Mouse (Mus musculus): ENCODE data around the gene Nkrf. TPM values are rescaled to one million over a fixed set of nuclear protein-coding genes. Genes with fewer than 3 reads are reported as not detected.

Gene Nkrf
- polyA plus RNA-seq, 1 experiment from 2014 or later = 4.3 TPM

- Histone ChIP-seq H3K9ac (ENCODE audit: low read depth, low read length) (peak within 1 kb of the TSS; percentile 81), H3K4me2 (peak within 1 kb of the TSS; percentile 73), H3K27me3 (replicated peaks; ENCODE audit: control insufficient read depth, insufficient read depth, low read length) (no peaks in the 10 kb centered on the region), H3K27ac (ENCODE audit: low read depth, low read length) (peak within 1 kb of the TSS; percentile 41; the same call in 1 of the 2 replicates), H3K9me3 (ENCODE audit: control insufficient read depth, low read length) (no peaks in the 10 kb centered on the region), H3K4me3 (ENCODE audit: low read depth, low read length) (peak within 1 kb of the TSS; percentile 76), H3K4me1 (replicated peaks; ENCODE audit: control insufficient read depth, insufficient read depth, low read length) (no peaks in the 10 kb centered on the region), H3K36me3 (ENCODE audit: control insufficient read depth, insufficient read depth, low read length) (no peaks in the 10 kb centered on the region)
- 10% methylated on average over 8 of the region's 8 CpGs for WGBS
- ATAC-seq (replicated peaks; ENCODE audit: low FRiP score) = peak; percentile 30
- DNase-seq (ENCODE audit: low spot score) = no peak
Measured at GRCm38 (mm10) chrX:36873765-36874164, 28.9 kb downstream of the Nkrf start, which contains the start of the genes Ube2a and C330007P06Rik. TSS of gene Ube2a (plus strand) at chrX:36873900. TSS of gene C330007P06Rik (minus strand) at chrX:36874111.

- WGBS = 34% methylated on average over 3 of the region's 3 CpGs
- no peak for DNase-seq (ENCODE audit: low spot score)
- Histone ChIP-seq H3K27me3 (replicated peaks; ENCODE audit: control insufficient read depth, insufficient read depth, low read length) (no peaks in the 10 kb centered on the region), H3K4me3 (ENCODE audit: low read depth, low read length) (no peak overlapping the region), H3K4me1 (replicated peaks; ENCODE audit: control insufficient read depth, insufficient read depth, low read length) (no peaks in the 10 kb centered on the region), H3K4me2 (no peak overlapping the region), H3K9ac (ENCODE audit: low read depth, low read length) (no peak overlapping the region), H3K9me3 (ENCODE audit: control insufficient read depth, low read length) (no peaks in the 10 kb centered on the region), H3K27ac (ENCODE audit: low read depth, low read length) (no peak overlapping the region), H3K36me3 (ENCODE audit: control insufficient read depth, insufficient read depth, low read length) (no peaks in the 10 kb centered on the region)
- no peak for ATAC-seq (replicated peaks; ENCODE audit: low FRiP score)
Measured at GRCm38 (mm10) chrX:36870372-36870771, 32.3 kb downstream of the Nkrf start.

DNA sequence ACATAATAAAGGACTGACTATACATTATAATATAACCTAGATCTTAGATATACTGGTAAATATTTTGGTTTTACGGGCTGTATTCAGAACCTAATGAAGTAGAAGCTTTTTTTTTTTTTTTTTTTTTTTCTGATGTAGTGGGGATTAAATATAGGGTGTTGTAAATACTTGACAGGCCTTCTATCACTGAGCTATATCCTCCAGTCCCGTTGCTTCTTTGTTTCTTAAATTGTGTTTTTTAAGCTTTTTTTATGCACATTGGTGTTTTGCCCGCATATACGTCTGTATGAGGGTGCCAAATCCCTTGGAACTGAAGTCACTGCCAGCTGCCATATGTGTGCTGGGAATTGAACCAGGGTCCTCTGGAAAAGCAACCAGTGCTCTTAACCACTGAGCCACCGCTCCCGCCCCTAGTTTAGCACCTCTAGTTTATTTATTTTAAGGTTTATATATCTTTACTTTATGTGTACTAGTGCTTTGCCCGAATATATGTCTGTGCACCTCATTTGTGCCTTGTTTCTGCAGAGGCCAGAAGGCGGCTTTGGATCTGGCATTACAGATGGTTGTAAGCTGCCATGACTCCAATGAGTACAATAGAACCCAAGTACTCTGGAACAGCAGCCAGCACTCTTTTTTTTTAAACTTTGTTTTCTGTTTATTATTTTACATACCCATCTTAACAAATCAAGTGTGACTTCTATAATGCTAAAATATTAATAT, 37.9 kb downstream of the Nkrf start:
- no peak overlapping the region for H3K9ac ChIP-seq (ENCODE audit: low read depth, low read length)
- no peaks in the 10 kb centered on the region for H3K27me3 ChIP-seq (replicated peaks; ENCODE audit: control insufficient read depth, insufficient read depth, low read length)
- ATAC-seq (replicated peaks; ENCODE audit: low FRiP score) (no peak), DNase-seq (ENCODE audit: low spot score) (no peak)
- 60% methylated on average over 8 of the region's 8 CpGs for WGBS
- 0 out of 2 replicates have a peak overlapping the region, but pooled peaks have one; percentile 43 for H3K27ac ChIP-seq (ENCODE audit: low read depth, low read length)
- peak overlapping the region; percentile 50 for H3K4me3 ChIP-seq (ENCODE audit: low read depth, low read length)
- H3K4me2 ChIP-seq = peak overlapping the region; percentile 33; the same call in 1 of the 2 replicates
- H3K36me3 ChIP-seq (ENCODE audit: control insufficient read depth, insufficient read depth, low read length) = no peaks in the 10 kb centered on the region
- no peaks in the 10 kb centered on the region for H3K9me3 ChIP-seq (ENCODE audit: control insufficient read depth, low read length)
- H3K4me1 ChIP-seq (replicated peaks; ENCODE audit: control insufficient read depth, insufficient read depth, low read length) = no peaks in the 10 kb centered on the region; the same call in 1 of the 2 replicates

- peak; percentile 84 for ATAC-seq (replicated peaks; ENCODE audit: low FRiP score)
- peak; percentile 71 for DNase-seq (ENCODE audit: low spot score)
- Histone ChIP-seq H3K4me3 (ENCODE audit: low read depth, low read length) (peak overlapping the region; percentile 50), H3K36me3 (ENCODE audit: control insufficient read depth, insufficient read depth, low read length) (no peaks in the 10 kb centered on the region), H3K4me2 (peak overlapping the region; percentile 68), H3K4me1 (replicated peaks; ENCODE audit: control insufficient read depth, insufficient read depth, low read length) (no peaks in the 10 kb centered on the region; the same call in 1 of the 2 replicates), H3K27ac (ENCODE audit: low read depth, low read length) (peak overlapping the region; percentile 43), H3K9ac (ENCODE audit: low read depth, low read length) (peak overlapping the region; percentile 58), H3K27me3 (replicated peaks; ENCODE audit: control insufficient read depth, insufficient read depth, low read length) (no peaks in the 10 kb centered on the region), H3K9me3 (ENCODE audit: control insufficient read depth, low read length) (no peaks in the 10 kb centered on the region)
- WGBS = 12% methylated on average over 43 of the region's 44 CpGs
Measured at GRCm38 (mm10) chrX:36863766-36864608, 38.7 kb downstream of the Nkrf start.

DNA sequence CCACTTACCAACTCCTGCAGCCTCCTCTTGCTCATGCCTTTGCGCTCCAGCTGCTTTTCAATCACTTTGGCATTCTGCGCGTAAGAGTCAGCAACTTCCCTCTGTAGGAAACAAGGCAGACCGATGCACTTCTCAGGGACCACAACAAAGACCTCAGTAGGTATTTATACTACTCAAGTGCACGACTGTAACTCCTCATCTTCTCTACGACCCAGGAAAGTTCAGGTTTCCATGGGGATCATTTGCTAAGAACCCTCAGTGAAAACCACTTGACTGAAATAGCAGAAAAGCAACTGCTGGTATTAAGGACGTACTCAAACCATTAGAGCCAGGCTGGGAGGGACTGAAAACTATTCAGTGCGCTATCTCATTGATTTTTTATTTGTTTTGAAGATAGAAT, 50.1 kb downstream of the Nkrf start:
- no peaks in the 10 kb centered on the region for H3K27me3 ChIP-seq (replicated peaks; ENCODE audit: control insufficient read depth, insufficient read depth, low read length)
- WGBS = 83% methylated on average over 8 of the region's 8 CpGs
- no peak for ATAC-seq (replicated peaks; ENCODE audit: low FRiP score)
- no peak overlapping the region for H3K4me3 ChIP-seq (ENCODE audit: low read depth, low read length)
- no peak overlapping the region for H3K27ac ChIP-seq (ENCODE audit: low read depth, low read length)
- no peaks in the 10 kb centered on the region for H3K9me3 ChIP-seq (ENCODE audit: control insufficient read depth, low read length)
- H3K4me1 ChIP-seq (replicated peaks; ENCODE audit: control insufficient read depth, insufficient read depth, low read length) = no peaks in the 10 kb centered on the region
- no peak overlapping the region for H3K4me2 ChIP-seq
- H3K36me3 ChIP-seq (ENCODE audit: control insufficient read depth, insufficient read depth, low read length) = 0 out of 2 replicates have a peak, but pooled peaks cover 3% of the 10 kb centered on the region
- DNase-seq (ENCODE audit: low spot score) = no peak
- H3K9ac ChIP-seq (ENCODE audit: low read depth, low read length) = no peak overlapping the region

- Histone ChIP-seq H3K4me3 (ENCODE audit: low read depth, low read length) (no peak overlapping the region), H3K27ac (ENCODE audit: low read depth, low read length) (no peak overlapping the region), H3K27me3 (replicated peaks; ENCODE audit: control insufficient read depth, insufficient read depth, low read length) (no peaks in the 10 kb centered on the region), H3K4me1 (replicated peaks; ENCODE audit: control insufficient read depth, insufficient read depth, low read length) (no peaks in the 10 kb centered on the region), H3K9me3 (ENCODE audit: control insufficient read depth, low read length) (no peaks in the 10 kb centered on the region), H3K36me3 (ENCODE audit: control insufficient read depth, insufficient read depth, low read length) (no peaks in the 10 kb centered on the region), H3K9ac (ENCODE audit: low read depth, low read length) (no peak overlapping the region), H3K4me2 (no peak overlapping the region)
- WGBS = 79% methylated on average over 1 of the region's 1 CpGs
- DNase-seq (ENCODE audit: low spot score) (no peak), ATAC-seq (replicated peaks; ENCODE audit: low FRiP score) (no peak)
Measured at GRCm38 (mm10) chrX:36847152-36847551, 55.5 kb downstream of the Nkrf start.

DNA sequence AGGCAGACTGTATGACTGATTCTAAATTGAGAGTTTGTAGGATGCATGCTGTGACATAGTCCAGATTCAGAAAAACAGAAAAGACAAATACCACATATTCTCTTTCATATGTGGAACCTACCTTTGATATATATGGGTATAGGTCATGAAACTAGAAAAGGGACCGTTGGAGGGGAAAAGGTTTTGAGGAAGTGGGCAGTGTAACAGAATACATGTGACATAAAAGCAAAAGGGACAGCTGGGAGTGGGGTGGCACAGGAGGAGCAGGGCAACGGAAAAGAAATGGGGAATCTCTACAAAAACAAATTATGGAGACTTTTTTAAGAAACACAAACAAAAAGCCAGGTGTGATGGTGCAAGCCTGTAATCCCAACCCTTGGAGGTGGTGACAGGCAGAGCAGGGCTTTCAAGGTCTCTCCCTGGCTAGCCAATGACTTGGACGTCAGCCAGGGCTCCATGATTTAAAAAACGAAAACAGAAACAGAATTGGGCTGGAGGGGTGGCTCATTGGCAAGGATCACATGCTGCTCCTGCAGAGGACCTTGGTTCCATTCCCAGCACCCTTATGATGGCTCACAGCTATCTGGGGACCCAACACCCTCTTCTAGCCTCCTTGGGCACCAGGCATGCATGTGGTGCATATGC, 59.2 kb downstream of the Nkrf start:
- Histone ChIP-seq H3K36me3 (ENCODE audit: control insufficient read depth, insufficient read depth, low read length) (no peaks in the 10 kb centered on the region), H3K4me3 (ENCODE audit: low read depth, low read length) (no peak overlapping the region), H3K27me3 (replicated peaks; ENCODE audit: control insufficient read depth, insufficient read depth, low read length) (no peaks in the 10 kb centered on the region), H3K4me2 (no peak overlapping the region), H3K4me1 (replicated peaks; ENCODE audit: control insufficient read depth, insufficient read depth, low read length) (no peaks in the 10 kb centered on the region), H3K9me3 (ENCODE audit: control insufficient read depth, low read length) (no peaks in the 10 kb centered on the region), H3K9ac (ENCODE audit: low read depth, low read length) (no peak overlapping the region), H3K27ac (ENCODE audit: low read depth, low read length) (no peak overlapping the region)
- no peak for DNase-seq (ENCODE audit: low spot score)
- no peak for ATAC-seq (replicated peaks; ENCODE audit: low FRiP score)
- WGBS = 67% methylated on average over 4 of the region's 4 CpGs

GRCm38 (mm10) chrX:36841698-36842097, 61.0 kb downstream of the Nkrf start:
- DNase-seq (ENCODE audit: low spot score) (no peak), ATAC-seq (replicated peaks; ENCODE audit: low FRiP score) (no peak)
- H3K4me3 ChIP-seq (ENCODE audit: low read depth, low read length) = no peak overlapping the region
- H3K9ac ChIP-seq (ENCODE audit: low read depth, low read length) = no peak overlapping the region
- WGBS = 65% methylated on average over 6 of the region's 6 CpGs
- no peak overlapping the region for H3K4me2 ChIP-seq
- H3K4me1 ChIP-seq (replicated peaks; ENCODE audit: control insufficient read depth, insufficient read depth, low read length) = no peaks in the 10 kb centered on the region
- H3K27me3 ChIP-seq (replicated peaks; ENCODE audit: control insufficient read depth, insufficient read depth, low read length) = no peaks in the 10 kb centered on the region
- no peaks in the 10 kb centered on the region for H3K9me3 ChIP-seq (ENCODE audit: control insufficient read depth, low read length)
- no peaks in the 10 kb centered on the region for H3K36me3 ChIP-seq (ENCODE audit: control insufficient read depth, insufficient read depth, low read length)
- no peak overlapping the region for H3K27ac ChIP-seq (ENCODE audit: low read depth, low read length)
